Comparison of ENCODE assay signal across 8 mouse cellular contexts in genomic region chrX:160765389-160766232, GRCm38 (mm10). TPM values are rescaled to one million over a fixed set of nuclear protein-coding genes. Genes with fewer than 3 reads are reported as not detected.
A peak's percentile ranks its signal among the peaks of the same experiment; 100 is the strongest.
DNase-seq lines count a peak whose midpoint lies in the region; ATAC-seq and TF ChIP-seq lines count a peak whose summit lies in the region.

No protein-coding gene starts in this region.

- ATAC-seq in embryonic facial prominence, embryonic 13.5 days (ENCODE audit: insufficient number of reproducible peaks, insufficient read depth, low FRiP score, low TSS enrichment, low read depth) = peak; percentile 92
- peak; percentile 95 for ATAC-seq in limb, embryonic 11.5 days (ENCODE audit: insufficient number of reproducible peaks, low FRiP score, low TSS enrichment, low read depth)
- ATAC-seq in midbrain, embryonic 13.5 days = peak; percentile 98

- TF ChIP-seq EP300 in heart, adult 2 months (IDR thresholded peaks at IDR 0.05; ENCODE audit: insufficient read depth, low read depth, low read length) = 0 out of 2 replicates have a peak, but pooled peaks have one; percentile 48

- peaks cover 11% of the 10 kb centered on the region; the same call in 1 of the 2 replicates for H3K27me3 ChIP-seq in embryonic facial prominence, embryonic 13.5 days
- no peaks in the 10 kb centered on the region for H3K27me3 ChIP-seq in heart, adult 2 months (ENCODE audit: control insufficient read depth, insufficient read depth, low read length)
- H3K27me3 ChIP-seq in kidney, adult 2 months (replicated peaks; ENCODE audit: control insufficient read depth, insufficient read depth, low read length) = no peaks in the 10 kb centered on the region
- no peaks in the 10 kb centered on the region; the same call in 1 of the 2 replicates for H3K27me3 ChIP-seq in limb, embryonic 11.5 days (ENCODE audit: control insufficient read depth, insufficient read depth, low read length)
- H3K27me3 ChIP-seq in midbrain, embryonic 13.5 days = peaks cover 38% of the 10 kb centered on the region; the same call in 1 of the 2 replicates
- H3K27me3 ChIP-seq in small intestine, adult 2 months (ENCODE audit: control insufficient read depth, insufficient read depth, low read length) = no peaks in the 10 kb centered on the region

- no peaks in the 10 kb centered on the region for H3K79me2 ChIP-seq in heart, adult 2 months (replicated peaks; ENCODE audit: control insufficient read depth, insufficient read depth, low read length)

- peak; percentile 68 for DNase-seq in 416B (ENCODE audit: low read depth)
- peak; percentile 78 to 82 for DNase-seq in adrenal gland, postnatal 4 days (ENCODE audit: low spot score in 2 of 2)
- peak; percentile 89 to 93 for DNase-seq in heart, adult 2 months
- DNase-seq in kidney, adult 2 months = peak; percentile 95
- DNase-seq in limb, embryonic 11.5 days (ENCODE audit: low spot score) = peak; percentile 92

- TF ChIP-seq POLR2A in heart, adult 2 months (IDR thresholded peaks at IDR 0.05; ENCODE audit: insufficient read depth, low read depth, low read length) = no peak
- TF ChIP-seq POLR2A in kidney, adult 2 months (IDR thresholded peaks at IDR 0.05; ENCODE audit: low read depth, low read length) = no peak
- no peak for TF ChIP-seq POLR2A in small intestine, adult 2 months (IDR thresholded peaks at IDR 0.05; ENCODE audit: low read depth, low read length)

- WGBS in embryonic facial prominence, embryonic 13.5 days = 31% methylated on average over 30 of the region's 30 CpGs
- 26% methylated on average over 30 of the region's 30 CpGs for WGBS in heart, adult 2 months
- WGBS in kidney, adult 2 months = 10% methylated on average over 30 of the region's 30 CpGs
- WGBS in limb, embryonic 11.5 days = 37% methylated on average over 30 of the region's 30 CpGs
- 30% methylated on average over 30 of the region's 30 CpGs for WGBS in midbrain, embryonic 13.5 days
- 17% methylated on average over 30 of the region's 30 CpGs for WGBS in small intestine, adult 2 months

- H3K9ac ChIP-seq in embryonic facial prominence, embryonic 13.5 days = peak overlapping the region; percentile 62
- H3K9ac ChIP-seq in heart, adult 2 months (ENCODE audit: low read depth, low read length) = no peak overlapping the region; the same call in 1 of the 2 replicates
- H3K9ac ChIP-seq in limb, embryonic 11.5 days (ENCODE audit: low read length) = peak overlapping the region; percentile 40; the same call in 1 of the 2 replicates
- no peak overlapping the region for H3K9ac ChIP-seq in midbrain, embryonic 13.5 days (replicated peaks)

- intact Hi-C loops in heart, adult 2 months (cut with DNase I) = loop anchor here (2.0 to 10.0 kb wide), 4 partner anchors 181 to 631 kb away; partner anchors contain the start of genes Cdkl5, Pdha1 and Phka2

- TF ChIP-seq CTCF in heart, adult 2 months (IDR thresholded peaks at IDR 0.05) = no peak
- TF ChIP-seq CTCF in kidney, adult 2 months (conservative IDR thresholded peaks at IDR 0.05; ENCODE audit: insufficient read depth, insufficient read length, low read depth, low read length) = no peak
- no peak for TF ChIP-seq CTCF in small intestine, adult 2 months (IDR thresholded peaks at IDR 0.05; ENCODE audit: extremely low read depth, insufficient read length, insufficient replicate concordance, low read depth, low read length)

- H3K27ac ChIP-seq in embryonic facial prominence, embryonic 13.5 days = no peak overlapping the region
- peak overlapping the region; percentile 67 for H3K27ac ChIP-seq in heart, adult 2 months
- H3K27ac ChIP-seq in kidney, adult 2 months (ENCODE audit: insufficient read depth, low read depth, low read length) = no peak overlapping the region
- no peak overlapping the region for H3K27ac ChIP-seq in limb, embryonic 11.5 days (replicated peaks; ENCODE audit: low read depth, low read length)
- H3K27ac ChIP-seq in midbrain, embryonic 13.5 days = no peak overlapping the region
- no peak overlapping the region for H3K27ac ChIP-seq in small intestine, adult 2 months (ENCODE audit: insufficient read depth, low read depth, low read length)

- H3K4me1 ChIP-seq in embryonic facial prominence, embryonic 13.5 days = no peaks in the 10 kb centered on the region
- H3K4me1 ChIP-seq in heart, adult 2 months (ENCODE audit: control insufficient read depth, insufficient read depth, low read length) = no peaks in the 10 kb centered on the region
- H3K4me1 ChIP-seq in kidney, adult 2 months (ENCODE audit: control insufficient read depth, insufficient read depth, low read length) = no peaks in the 10 kb centered on the region
- no peaks in the 10 kb centered on the region for H3K4me1 ChIP-seq in limb, embryonic 11.5 days (ENCODE audit: control insufficient read depth, insufficient read depth, low read length)
- no peaks in the 10 kb centered on the region for H3K4me1 ChIP-seq in midbrain, embryonic 13.5 days (replicated peaks)
- no peaks in the 10 kb centered on the region for H3K4me1 ChIP-seq in small intestine, adult 2 months (ENCODE audit: control insufficient read depth, insufficient read depth, insufficient read length, low read length)

- no peaks in the 10 kb centered on the region for H3K36me3 ChIP-seq in embryonic facial prominence, embryonic 13.5 days
- peaks cover 1% of the 10 kb centered on the region; the same call in 1 of the 2 replicates for H3K36me3 ChIP-seq in heart, adult 2 months (ENCODE audit: control insufficient read depth, insufficient read depth, low read length)
- H3K36me3 ChIP-seq in kidney, adult 2 months (ENCODE audit: control insufficient read depth, insufficient read depth, low read length) = no peaks in the 10 kb centered on the region
- no peaks in the 10 kb centered on the region for H3K36me3 ChIP-seq in limb, embryonic 11.5 days (ENCODE audit: control insufficient read depth, insufficient read depth, low read length)
- no peaks in the 10 kb centered on the region for H3K36me3 ChIP-seq in midbrain, embryonic 13.5 days
- no peaks in the 10 kb centered on the region for H3K36me3 ChIP-seq in small intestine, adult 2 months (ENCODE audit: control insufficient read depth, insufficient read depth, low read length)

- H3K4me3 ChIP-seq in embryonic facial prominence, embryonic 13.5 days = peak overlapping the region; percentile 48
- H3K4me3 ChIP-seq in heart, adult 2 months = peak overlapping the region; percentile 49
- H3K4me3 ChIP-seq in kidney, adult 2 months (ENCODE audit: insufficient read depth, low read depth, low read length) = peak overlapping the region; percentile 57
- peak overlapping the region; percentile 33 for H3K4me3 ChIP-seq in limb, embryonic 11.5 days (ENCODE audit: low read depth, low read length)
- H3K4me3 ChIP-seq in midbrain, embryonic 13.5 days (replicated peaks) = peak overlapping the region; percentile 46
- peak overlapping the region; percentile 68 for H3K4me3 ChIP-seq in small intestine, adult 2 months (ENCODE audit: low read depth, low read length)

- no peaks in the 10 kb centered on the region for H3K9me3 ChIP-seq in embryonic facial prominence, embryonic 13.5 days
- H3K9me3 ChIP-seq in limb, embryonic 11.5 days (ENCODE audit: control insufficient read depth, low read length) = no peaks in the 10 kb centered on the region
- H3K9me3 ChIP-seq in midbrain, embryonic 13.5 days = no peaks in the 10 kb centered on the region

- H3K4me2 ChIP-seq in embryonic facial prominence, embryonic 13.5 days = peak overlapping the region; percentile 53
- peak overlapping the region; percentile 22; the same call in 1 of the 2 replicates for H3K4me2 ChIP-seq in limb, embryonic 11.5 days (ENCODE audit: low read depth, severe bottlenecking)
- H3K4me2 ChIP-seq in midbrain, embryonic 13.5 days (replicated peaks) = peak overlapping the region; percentile 52

RNA-seq across cellular contexts. Expression of gene Rs1, which starts 2.2 kb away (rescaled TPM):
- under 1 TPM in 1 of 2 experiments, not detected in 1; 0.06 TPM for total RNA-seq in adrenal gland, postnatal 4 days (2021)
- polyA plus RNA-seq in embryonic facial prominence, embryonic 13.5 days (2015; fragmentation: Nextera tagmentation; extraction: Ambion mirVana) = not detected in 2 replicates
- total RNA-seq in heart, adult 2 months (2021) = under 1 TPM; 0.10 to 0.23 TPM
- polyA plus RNA-seq in heart, adult 2 months (2012; rRNA removed) = 0.12 and 0.15 TPM in 2 replicates
- polyA plus RNA-seq in kidney, adult 2 months (2012; rRNA removed) = not detected in 2 replicates
- not detected in 2 replicates for polyA plus RNA-seq in limb, embryonic 11.5 days (2014; fragmentation: Nextera tagmentation; extraction: Ambion mirVana)
- polyA plus RNA-seq in midbrain, embryonic 13.5 days (2015; fragmentation: Nextera tagmentation; extraction: Ambion mirVana) = 0.03 and 0.09 TPM in 2 replicates
- not detected in 2 replicates for polyA plus RNA-seq in small intestine, adult 2 months (2012; rRNA removed)

RNA-seq across cellular contexts. Expression of gene Ppef1, which starts 30.0 kb away (rescaled TPM):
- under 1 TPM in 1 of 2 experiments, not detected in 1; 0.20 TPM for total RNA-seq in adrenal gland, postnatal 4 days (2021)
- 0.24 and 0.28 TPM in 2 replicates for polyA plus RNA-seq in embryonic facial prominence, embryonic 13.5 days (2015; fragmentation: Nextera tagmentation; extraction: Ambion mirVana)
- total RNA-seq in heart, adult 2 months (2021) = not detected
- 0.06 TPM in 1 of 2 replicates, not detected in the other for polyA plus RNA-seq in heart, adult 2 months (2012; rRNA removed)
- not detected in 2 replicates for polyA plus RNA-seq in kidney, adult 2 months (2012; rRNA removed)
- 0.39 TPM in 1 of 2 replicates, not detected in the other for polyA plus RNA-seq in limb, embryonic 11.5 days (2014; fragmentation: Nextera tagmentation; extraction: Ambion mirVana)
- polyA plus RNA-seq in midbrain, embryonic 13.5 days (2015; fragmentation: Nextera tagmentation; extraction: Ambion mirVana) = 0.10 and 0.73 TPM in 2 replicates
- polyA plus RNA-seq in small intestine, adult 2 months (2012; rRNA removed) = not detected in 2 replicates

Comparison
In these comparisons a context has a peak if more than half of its experiments do, and no peak if none do; other contexts are left out.
1. H3K9ac ChIP-seq: peak in embryonic facial prominence, embryonic 13.5 days (single experiment) and limb, embryonic 11.5 days (single experiment); none in heart, adult 2 months (single experiment) and midbrain, embryonic 13.5 days (single experiment).
2. Peak in every context shown above with its lines, with median percentiles within 50 percentile points of each other: DNase-seq, ATAC-seq, H3K4me2 ChIP-seq and H3K4me3 ChIP-seq.